10 mouse cellular contexts compared by ENCODE assay signal in the genomic region with DNA sequence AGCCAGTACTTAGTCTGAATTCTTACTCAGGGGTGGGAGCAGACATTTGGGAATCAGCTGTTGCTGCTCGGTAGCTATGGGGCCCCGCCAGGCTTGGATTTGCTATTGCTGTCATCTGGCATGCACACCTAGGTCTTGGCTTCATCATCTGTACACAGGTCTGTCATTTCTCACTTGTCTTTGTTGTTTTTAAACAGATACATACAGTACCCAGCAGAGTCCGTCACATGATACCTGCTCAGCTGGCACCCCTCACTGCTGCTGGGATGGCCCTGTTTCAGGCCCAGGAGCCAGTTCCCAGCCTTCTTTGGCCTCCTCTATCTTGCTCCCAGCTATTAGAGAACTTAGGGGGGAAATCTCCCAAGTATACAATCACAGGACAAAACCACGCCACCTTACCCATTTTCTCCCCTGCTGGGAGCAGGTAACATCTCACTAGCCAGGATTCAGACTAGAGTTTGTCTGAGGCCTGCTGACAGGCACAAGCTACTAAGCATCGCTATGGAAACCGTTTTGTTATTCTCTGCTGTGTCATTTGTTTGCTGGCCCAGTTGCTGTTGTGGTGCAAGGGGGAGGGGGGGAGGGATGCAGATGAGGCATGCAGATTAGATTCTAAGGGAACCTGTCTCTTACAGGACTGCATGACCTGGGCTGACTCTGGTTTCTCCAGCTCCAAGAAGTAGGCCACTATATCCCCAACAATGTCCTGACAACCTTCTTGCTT. TPM values are rescaled to one million over a fixed set of nuclear protein-coding genes. Genes with fewer than 3 reads are reported as not detected.
A peak's percentile ranks its signal among the peaks of the same experiment; 100 is the strongest.
DNase-seq lines count a peak whose midpoint lies in the region; ATAC-seq lines count a peak whose summit lies in the region.
"Had no signal": no experiment of that assay in that cellular context is flagged by ENCODE, and none has a peak within 500 bp of the region (broad histone marks: within the 10 kb centered on the region; RNA-seq: fewer than 3 reads in every experiment).

No protein-coding gene starts in this region.

- H3K9ac ChIP-seq in heart, embryonic 12.5 days, result no peak overlapping the region
- H3K9ac ChIP-seq in hindbrain, embryonic 12.5 days, result no peak overlapping the region
- no peak overlapping the region for H3K9ac ChIP-seq in neural tube, embryonic 15.5 days (replicated peaks)

- H3K27me3 ChIP-seq in heart, embryonic 12.5 days (replicated peaks), result peaks cover 4% of the 10 kb centered on the region; the same call in 1 of the 2 replicates
- no peaks in the 10 kb centered on the region for H3K27me3 ChIP-seq in hindbrain, embryonic 12.5 days
- no peaks in the 10 kb centered on the region for H3K27me3 ChIP-seq in neural tube, embryonic 15.5 days (replicated peaks)

- ATAC-seq in heart, embryonic 12.5 days (ENCODE audit: insufficient number of reproducible peaks, low FRiP score), result no peak
- ATAC-seq in hindbrain, embryonic 12.5 days (ENCODE audit: low FRiP score), result peak; percentile 61; the same call in 1 of the 2 replicates
- ATAC-seq in neural tube, embryonic 15.5 days (ENCODE audit: low FRiP score), result peak; percentile 55
- no peak for ATAC-seq in megakaryocyte progenitor cell, adult 5-6 weeks (replicated peaks; ENCODE audit: poor library complexity)

- H3K4me2 ChIP-seq in heart, embryonic 12.5 days, result no peak overlapping the region
- H3K4me2 ChIP-seq in hindbrain, embryonic 12.5 days (replicated peaks), result no peak overlapping the region
- no peak overlapping the region for H3K4me2 ChIP-seq in neural tube, embryonic 15.5 days

- H3K9me3 ChIP-seq in heart, embryonic 12.5 days (replicated peaks), result no peaks in the 10 kb centered on the region
- no peaks in the 10 kb centered on the region for H3K9me3 ChIP-seq in hindbrain, embryonic 12.5 days (replicated peaks)
- H3K9me3 ChIP-seq in neural tube, embryonic 15.5 days (replicated peaks), result no peaks in the 10 kb centered on the region
- H3K9me3 ChIP-seq: limb, embryonic 10.5 days had no signal

- DNase-seq in heart, postnatal 10 days, result peak; percentile 16 to 25
- peak; percentile 34 for DNase-seq in embryo, embryonic 10.5 days (ENCODE audit: low spot score)
- no peak for DNase-seq in kidney, adult 8-10 months
- DNase-seq: kidney, adult 9 months; lung, postnatal 14 days had no signal

- H3K36me3 ChIP-seq in heart, embryonic 12.5 days, result no peaks in the 10 kb centered on the region
- no peaks in the 10 kb centered on the region for H3K36me3 ChIP-seq in hindbrain, embryonic 12.5 days
- H3K36me3 ChIP-seq in neural tube, embryonic 15.5 days, result no peaks in the 10 kb centered on the region
- H3K36me3 ChIP-seq: limb, embryonic 10.5 days had no signal

- H3K4me1 ChIP-seq in heart, embryonic 12.5 days (replicated peaks), result 0 out of 2 replicates have a peak, but pooled peaks cover 4% of the 10 kb centered on the region
- peaks cover 31% of the 10 kb centered on the region for H3K4me1 ChIP-seq in hindbrain, embryonic 12.5 days
- peaks cover 31% of the 10 kb centered on the region for H3K4me1 ChIP-seq in neural tube, embryonic 15.5 days

- intact Hi-C loops in heart, postnatal 10 days (cut with DNase I), result no loop called here

- 56% methylated on average over 6 of the region's 6 CpGs for WGBS in heart, embryonic 12.5 days
- 43% methylated on average over 6 of the region's 6 CpGs for WGBS in hindbrain, embryonic 12.5 days
- 33% methylated on average over 6 of the region's 6 CpGs for WGBS in neural tube, embryonic 15.5 days

- H3K4me3 ChIP-seq in heart, embryonic 12.5 days, result no peak overlapping the region
- H3K4me3 ChIP-seq in hindbrain, embryonic 12.5 days, result no peak overlapping the region
- no peak overlapping the region for H3K4me3 ChIP-seq in neural tube, embryonic 15.5 days (replicated peaks)
- H3K4me3 ChIP-seq: limb, embryonic 10.5 days had no signal

- H3K27ac ChIP-seq in heart, embryonic 12.5 days (ENCODE audit: poor library complexity, severe bottlenecking), result no peak overlapping the region
- H3K27ac ChIP-seq in hindbrain, embryonic 12.5 days, result 0 out of 2 replicates have a peak overlapping the region, but pooled peaks have one; percentile 19
- peak overlapping the region; percentile 72 for H3K27ac ChIP-seq in neural tube, embryonic 15.5 days (replicated peaks)
- H3K27ac ChIP-seq: limb, embryonic 10.5 days had no signal

RNA-seq across cellular contexts. Expression of gene Kcnc1, which starts 52.8 kb away (rescaled TPM):
- under 1 TPM; 0.02 to 0.17 TPM for total RNA-seq in heart, postnatal 10 days (2021)
- polyA plus RNA-seq in heart, embryonic 12.5 days (2016; fragmentation: Nextera tagmentation; extraction: Ambion mirVana), result 0.23 TPM in 1 of 2 replicates, not detected in the other
- polyA plus RNA-seq in hindbrain, embryonic 12.5 days (2016; fragmentation: Nextera tagmentation; extraction: Ambion mirVana), result 8.2 and 9.8 TPM in 2 replicates
- polyA plus RNA-seq in neural tube, embryonic 15.5 days (2015; fragmentation: Nextera tagmentation; extraction: Ambion mirVana), result 16.8 and 19.4 TPM in 2 replicates
- 0.22 and 1.2 TPM in 2 replicates for total RNA-seq in megakaryocyte progenitor cell, adult 5-6 weeks (2015)
- total RNA-seq in megakaryocyte progenitor cell, adult 5-6 weeks (2017), result 0.07 TPM in 1 of 2 replicates, not detected in the other

Comparison
In these comparisons a context has a peak if more than half of its experiments do, and no peak if none do; other contexts are left out.
1. DNase-seq: peak in heart, postnatal 10 days (2 of 2) and embryo, embryonic 10.5 days (single experiment); none in kidney, adult 8-10 months (0 of 2).
2. ATAC-seq: peak in hindbrain, embryonic 12.5 days (single experiment) and neural tube, embryonic 15.5 days (single experiment); none in heart, embryonic 12.5 days (single experiment) and megakaryocyte progenitor cell, adult 5-6 weeks (single experiment).